Mouse (Mus musculus): ENCODE data around the gene Zup1. TPM values are rescaled to one million over a fixed set of nuclear protein-coding genes. Genes with fewer than 3 reads are reported as not detected.
"Not testable (repeated sequence)": the region's sequence is repeated elsewhere in the genome, so short reads cannot be mapped to it uniquely, and the experiment has no call there.

Gene Zup1
- polyA plus RNA-seq, 1 experiment from 2014 or later: 14.3 TPM

GRCm38 (mm10) chr10:33904530-33905481 lies 46.3 kb downstream of the Zup1 start, which contains the start of gene Rsph4a:
TSS of gene Rsph4a (plus strand) at chr10:33905111.
- no peak for TF ChIP-seq CTCF (IDR thresholded peaks at IDR 0.05)
- POLR2A ChIA-PET: no interaction called here
- peaks cover 37% of the 10 kb centered on the region for H3K27me3 ChIP-seq
- in situ Hi-C loops (cut with MboI; ENCODE audit: low pct_unique_long_range_greater_than_20kb): no loop called here
- ATAC-seq (peak; percentile 96), DNase-seq (ENCODE audit: low read depth, low spot score) (peak; percentile 7)
- CTCF ChIA-PET: no interaction called here

GRCm38 (mm10) chr10:33901520-33901919 lies 49.5 kb downstream of the Zup1 start:
- CTCF ChIA-PET; DNase-seq (ENCODE audit: low read depth, low spot score); POLR2A ChIA-PET; in situ Hi-C loops (cut with MboI; ENCODE audit: low pct_unique_long_range_greater_than_20kb); ATAC-seq: not testable (repeated sequence)
- H3K27me3 ChIP-seq: peaks cover 16% of the 10 kb centered on the region

GRCm38 (mm10) chr10:33882411-33882810 lies 68.7 kb downstream of the Zup1 start:
- ATAC-seq; DNase-seq (ENCODE audit: low read depth, low spot score); H3K27me3 ChIP-seq; POLR2A ChIA-PET; in situ Hi-C loops (cut with MboI; ENCODE audit: low pct_unique_long_range_greater_than_20kb): not testable (repeated sequence)
- CTCF ChIA-PET: interaction anchor here (2.0 kb wide), 1 partner anchor 10 kb away, joined by 4 read pairs; no protein-coding TSS in a partner anchor

- ChIA-PET POLR2A (no interaction called here), CTCF (interaction anchor here (1.0 kb wide), 1 partner anchor 10 kb away, joined by 4 read pairs; no protein-coding TSS in a partner anchor)
- H3K27me3 ChIP-seq: peaks cover 9% of the 10 kb centered on the region
- in situ Hi-C loops (cut with MboI; ENCODE audit: low pct_unique_long_range_greater_than_20kb): no loop called here
- DNase-seq (ENCODE audit: low read depth, low spot score) (no peak), ATAC-seq (no peak)
- no peak for TF ChIP-seq CTCF (IDR thresholded peaks at IDR 0.05)
Observed at GRCm38 (mm10) chr10:33872672-33873398, 78.2 kb downstream of the Zup1 start.

GRCm38 (mm10) chr10:33870441-33870840 lies 80.6 kb downstream of the Zup1 start:
- CTCF ChIA-PET: no interaction called here
- in situ Hi-C loops (cut with MboI; ENCODE audit: low pct_unique_long_range_greater_than_20kb): no loop called here
- no peak for TF ChIP-seq CTCF (IDR thresholded peaks at IDR 0.05)
- DNase-seq (ENCODE audit: low read depth, low spot score) (no peak), ATAC-seq (no peak)
- POLR2A ChIA-PET: no interaction called here
- H3K27me3 ChIP-seq: peaks cover 9% of the 10 kb centered on the region

Other genes with a start within 250 kb of the Zup1 start
- not detected for gene Sult3a2, start 164.6 kb downstream of the Zup1 start, polyA plus RNA-seq (2021)
- not detected for gene Sult3a1, start 93.5 kb downstream of the Zup1 start, polyA plus RNA-seq (2021)
- gene Rsph4a, start 46.2 kb downstream of the Zup1 start, polyA plus RNA-seq (2021): 0.06 TPM
- gene Rwdd1, start 68.4 kb upstream of the Zup1 start, polyA plus RNA-seq (2021): 93.8 TPM
- not detected for gene Trappc3l, start 86.3 kb upstream of the Zup1 start, polyA plus RNA-seq (2021)
- 0.03 TPM for gene Calhm4, start 93.0 kb upstream of the Zup1 start, polyA plus RNA-seq (2021)
- gene Calhm5, start 145.2 kb upstream of the Zup1 start, polyA plus RNA-seq (2021): 0.59 TPM
- gene Calhm6, start 176.7 kb upstream of the Zup1 start, polyA plus RNA-seq (2021): not detected